In the genomic region with DNA sequence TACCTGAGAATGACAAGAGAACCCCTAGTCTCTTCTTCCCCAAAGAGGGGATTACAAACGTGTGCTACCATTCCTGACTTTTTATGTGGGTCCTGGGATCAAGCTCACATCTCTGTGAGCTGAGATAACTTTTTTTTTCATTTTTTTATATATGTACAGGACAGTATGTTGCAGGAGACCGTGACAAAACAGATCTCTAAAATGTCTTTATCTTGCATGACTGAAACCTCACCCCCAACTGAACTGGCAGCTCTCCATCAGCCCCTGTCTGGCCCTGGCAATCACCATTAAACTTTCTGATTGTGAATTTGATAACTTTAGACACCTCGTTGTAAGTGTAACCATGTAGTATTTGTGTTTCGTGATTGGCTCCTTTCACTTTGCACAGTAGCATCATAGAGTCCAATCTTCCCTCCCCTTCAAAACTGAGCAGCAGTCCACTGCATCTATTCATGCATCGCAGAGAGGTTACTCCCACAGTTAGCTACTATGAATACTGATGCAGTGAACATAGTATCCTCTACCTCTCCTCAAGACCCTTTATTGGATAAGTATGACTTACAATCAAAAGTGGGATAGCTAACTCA, we compare ENCODE assay signal across 23 mouse cellular contexts. TPM values are rescaled to one million over a fixed set of nuclear protein-coding genes. Genes with fewer than 3 reads are reported as not detected.
"Had no signal": no experiment of that assay in that cellular context is flagged by ENCODE, and none has a peak within 500 bp of the region (broad histone marks: within the 10 kb centered on the region; RNA-seq: fewer than 3 reads in every experiment).

No protein-coding gene starts in this region.

- H3K27me3 ChIP-seq: kidney, embryonic 15.5 days; limb, embryonic 12.5 days; limb, embryonic 15.5 days; liver, embryonic 13.5 days; lung, embryonic 15.5 days; midbrain, embryonic 12.5 days; midbrain, embryonic 15.5 days; neural tube, embryonic 13.5 days; stomach, embryonic 15.5 days had no signal

- H3K4me3 ChIP-seq: kidney, embryonic 15.5 days; limb, embryonic 12.5 days; limb, embryonic 15.5 days; liver, embryonic 13.5 days; lung, embryonic 15.5 days; midbrain, embryonic 12.5 days; midbrain, embryonic 15.5 days; myocyte; neural tube, embryonic 13.5 days; stomach, embryonic 15.5 days had no signal

- H3K27ac ChIP-seq: kidney, embryonic 15.5 days; limb, embryonic 12.5 days; limb, embryonic 15.5 days; liver, embryonic 13.5 days; lung, embryonic 15.5 days; midbrain, embryonic 12.5 days; midbrain, embryonic 15.5 days; neural tube, embryonic 13.5 days; stomach, embryonic 15.5 days had no signal

- H3K9me3 ChIP-seq: kidney, embryonic 15.5 days; limb, embryonic 12.5 days; limb, embryonic 15.5 days; liver, embryonic 13.5 days; lung, embryonic 15.5 days; midbrain, embryonic 12.5 days; midbrain, embryonic 15.5 days; neural tube, embryonic 13.5 days; stomach, embryonic 15.5 days had no signal

- H3K9ac ChIP-seq: kidney, embryonic 15.5 days; limb, embryonic 12.5 days; limb, embryonic 15.5 days; liver, embryonic 13.5 days; lung, embryonic 15.5 days; midbrain, embryonic 12.5 days; midbrain, embryonic 15.5 days; neural tube, embryonic 13.5 days; stomach, embryonic 15.5 days had no signal

- DNase-seq: kidney, adult 11 months; kidney, adult 8-10 months; kidney, postnatal 10 days; kidney, postnatal 36 days; left cerebral cortex, postnatal 4 days; liver, embryonic 13.5 days; lung, adult 18-20 months; lung, postnatal 10 days; lung, postnatal 36 days; retina, postnatal 1 day; right cerebral cortex, postnatal 25 days; spleen, adult 18-20 months; thymus, postnatal 25 days had no signal

- H3K4me2 ChIP-seq: kidney, embryonic 15.5 days; limb, embryonic 12.5 days; limb, embryonic 15.5 days; liver, embryonic 13.5 days; lung, embryonic 15.5 days; midbrain, embryonic 12.5 days; midbrain, embryonic 15.5 days; neural tube, embryonic 13.5 days; stomach, embryonic 15.5 days had no signal

- H3K36me3 ChIP-seq: kidney, embryonic 15.5 days; limb, embryonic 12.5 days; limb, embryonic 15.5 days; liver, embryonic 13.5 days; lung, embryonic 15.5 days; midbrain, embryonic 12.5 days; midbrain, embryonic 15.5 days; neural tube, embryonic 13.5 days; stomach, embryonic 15.5 days had no signal

- H3K4me1 ChIP-seq: kidney, embryonic 15.5 days; limb, embryonic 12.5 days; limb, embryonic 15.5 days; lung, embryonic 15.5 days; midbrain, embryonic 12.5 days; midbrain, embryonic 15.5 days; neural tube, embryonic 13.5 days; stomach, embryonic 15.5 days had no signal

- ATAC-seq: midbrain, embryonic 15.5 days had no signal

RNA-seq across cellular contexts. Expression of a gene that starts 17.5 kb away (rescaled TPM):
- total RNA-seq: neutrophil, adult 5-6 weeks had no signal
